In genomic region chr11:84357771-84358170, GRCm38 (mm10) we compare ENCODE assay signal across 23 mouse cellular contexts.
DNase-seq lines count a peak whose midpoint lies in the region; ATAC-seq and TF ChIP-seq lines count a peak whose summit lies in the region.
"Had no signal": no experiment of that assay in that cellular context is flagged by ENCODE, and none has a peak within 500 bp of the region (broad histone marks: within the 10 kb centered on the region; RNA-seq: fewer than 3 reads in every experiment).

No protein-coding gene starts in this region.

- no peak for TF ChIP-seq POLR2A in limb, embryonic 14.5 days (IDR thresholded peaks at IDR 0.05; ENCODE audit: borderline replicate concordance, extremely low read depth, insufficient read depth, insufficient read length)

- no peak overlapping the region for H3K9ac ChIP-seq in limb, embryonic 14.5 days (ENCODE audit: low read depth, low read length, severe bottlenecking)
- H3K9ac ChIP-seq: hindbrain, embryonic 14.5 days; liver, postnatal 0 days; midbrain, embryonic 12.5 days had no signal

- H3K4me1 ChIP-seq in limb, embryonic 14.5 days (ENCODE audit: control insufficient read depth, insufficient read depth, low read length) = peaks cover 7% of the 10 kb centered on the region
- H3K4me1 ChIP-seq in limb, embryonic 10.5 days = peaks cover 11% of the 10 kb centered on the region

- H3K4me3 ChIP-seq in limb, embryonic 14.5 days (replicated peaks; ENCODE audit: low read length) = no peak overlapping the region
- H3K4me3 ChIP-seq in limb, embryonic 10.5 days = no peak overlapping the region
- H3K4me3 ChIP-seq: embryonic facial prominence, embryonic 10.5 days; heart, adult 2 months; midbrain, embryonic 12.5 days; myocyte had no signal

- H3K27me3 ChIP-seq in limb, embryonic 14.5 days (ENCODE audit: control insufficient read depth, insufficient read depth, low read length) = no peaks in the 10 kb centered on the region
- H3K27me3 ChIP-seq in limb, embryonic 10.5 days (ENCODE audit: low read depth, poor library complexity, severe bottlenecking) = no peaks in the 10 kb centered on the region
- H3K27me3 ChIP-seq: midbrain, embryonic 12.5 days had no signal

- no peak overlapping the region for H3K27ac ChIP-seq in limb, embryonic 14.5 days (replicated peaks; ENCODE audit: low read depth, low read length)
- no peak overlapping the region for H3K27ac ChIP-seq in limb, embryonic 10.5 days
- H3K27ac ChIP-seq: embryonic facial prominence, embryonic 10.5 days; heart, adult 2 months; hindbrain, embryonic 14.5 days; kidney, postnatal 0 days had no signal

- no peak overlapping the region for H3K4me2 ChIP-seq in limb, embryonic 14.5 days (replicated peaks; ENCODE audit: low read depth, low read length, severe bottlenecking)
- H3K4me2 ChIP-seq: hindbrain, embryonic 14.5 days; liver, embryonic 11.5 days; midbrain, embryonic 12.5 days had no signal

- no peaks in the 10 kb centered on the region for H3K36me3 ChIP-seq in limb, embryonic 14.5 days (ENCODE audit: control insufficient read depth, insufficient read depth, low read length)
- 0 out of 2 replicates have a peak, but pooled peaks cover 2% of the 10 kb centered on the region for H3K36me3 ChIP-seq in limb, embryonic 10.5 days
- H3K36me3 ChIP-seq: embryonic facial prominence, embryonic 10.5 days; midbrain, embryonic 12.5 days had no signal

- no peaks in the 10 kb centered on the region for H3K9me3 ChIP-seq in limb, embryonic 14.5 days (ENCODE audit: control insufficient read depth, low read length)
- no peaks in the 10 kb centered on the region for H3K9me3 ChIP-seq in limb, embryonic 10.5 days (replicated peaks)
- H3K9me3 ChIP-seq: embryonic facial prominence, embryonic 10.5 days; midbrain, embryonic 12.5 days had no signal

- WGBS in limb, embryonic 14.5 days = 71% methylated on average over 2 of the region's 2 CpGs
- 87% methylated on average over 2 of the region's 2 CpGs for WGBS in limb, embryonic 10.5 days

- ATAC-seq in limb, embryonic 14.5 days (ENCODE audit: low FRiP score, low read depth) = no peak
- no peak for ATAC-seq in megakaryocyte-erythroid progenitor cell, adult 5-6 weeks (replicated peaks; ENCODE audit: low FRiP score, low TSS enrichment, poor library complexity, severe bottlenecking)
- ATAC-seq: activated CD4-positive, CD25-positive, alpha-beta regulatory T cell, adult 4 months; inflammation-experienced regulatory T-cells, adult 6 months; liver, postnatal 0 days had no signal

- DNase-seq in adrenal gland, adult (ENCODE audit: inconsistent age in 2 of 2, low spot score in 1 of 2) = peak; percentile 20 to 67
- DNase-seq in adrenal gland, adult 18-20 months (ENCODE audit: low spot score in 2 of 2) = no peak
- peak; percentile 7 for DNase-seq in limb, embryonic 14.5 days (ENCODE audit: low spot score)
- DNase-seq in limb, embryonic 10.5 days (ENCODE audit: low spot score) = no peak
- DNase-seq in MN1 (ENCODE audit: low spot score) = peak; percentile 51
- DNase-seq in adrenal gland, postnatal 36 days = peak; percentile 6 to 29
- DNase-seq: cerebellum, adult 8-10 months; gastrocnemius, postnatal 36 days; heart, adult 2 months; kidney, adult 2 months; liver, postnatal 0 days; lung, postnatal 14 days; thymus, adult 18-20 months; thymus, postnatal 36 days had no signal

Comparison
In these comparisons a context has a peak if more than half of its experiments do, and no peak if none do; other contexts are left out.
1. DNase-seq: peak in adrenal gland, adult (2 of 2), limb, embryonic 14.5 days (single experiment), MN1 (single experiment) and adrenal gland, postnatal 36 days (2 of 2); none in adrenal gland, adult 18-20 months (0 of 2) and limb, embryonic 10.5 days (single experiment).